Mouse (Mus musculus) CH12.LX (cell line): ENCODE results near the gene St3gal3.

Experiments
- CHD1 ChIP-seq: IDR thresholded peaks from 2 replicates; pipeline ENCODE4 v1.6.1; 2012; ENCODE audit warnings: low read depth, low read length, improper control_type of control experiment, inconsistent platforms
- CTCF ChIP-seq, 2 experiments: IDR thresholded peaks in 1 of 2; conservative IDR thresholded peaks in 1 of 2; 2 replicates each; pipeline ENCODE4 v1.5.1; 2011 to 2012; ENCODE audit warnings: low read depth in 2 of 2, low read length in 2 of 2, improper control_type of control experiment in 1 of 2, inconsistent platforms in 1 of 2, mild to moderate bottlenecking in 1 of 2, moderate library complexity in 1 of 2
- E2F4 ChIP-seq: IDR thresholded peaks from 2 replicates; pipeline ENCODE4 v1.6.1; 2011; ENCODE audit warnings: low read depth, low read length, improper control_type of control experiment; ENCODE audit not compliant: insufficient replicate concordance
- NELFE ChIP-seq: IDR thresholded peaks from 2 replicates; pipeline ENCODE4 v1.6.1; 2011; ENCODE audit warnings: low read depth, low read length, improper control_type of control experiment
- POLR2A ChIP-seq: IDR thresholded peaks from 2 replicates; pipeline ENCODE4 v1.6.1; 2011; ENCODE audit warnings: low read depth, mild to moderate bottlenecking, improper control_type of control experiment, low read length
- TCF12 ChIP-seq: IDR thresholded peaks from 2 replicates; pipeline ENCODE4 v1.6.1; 2014; ENCODE audit warnings: low read depth, mild to moderate bottlenecking, inconsistent platforms, low read length, improper control_type of control experiment
- USF1 ChIP-seq: IDR thresholded peaks from 2 replicates; pipeline ENCODE4 v1.6.1; 2014; ENCODE audit warnings: low read depth, mild to moderate bottlenecking, inconsistent platforms, low read length, improper control_type of control experiment
- ZKSCAN1 ChIP-seq: IDR thresholded peaks from 2 replicates; pipeline ENCODE4 v1.6.1; 2012; ENCODE audit warnings: low read depth, inconsistent platforms, low read length, improper control_type of control experiment, borderline replicate concordance

- TF ChIP-seq POLR2A = no peak
- no peak for TF ChIP-seq CTCF (conservative IDR thresholded peaks at IDR 0.05 in 1 of 2, IDR thresholded peaks at IDR 0.05 in 1 of 2; ENCODE audit: low read depth in 2 of 2, low read length in 2 of 2)
- TF ChIP-seq NELFE = no peak
- no peak for TF ChIP-seq USF1
- no peak for TF ChIP-seq ZKSCAN1
- TF ChIP-seq E2F4 = no peak
- no peak for TF ChIP-seq TCF12
- no peak for TF ChIP-seq CHD1
Measured at GRCm38 (mm10) chr4:117916386-117916785, 218.3 kb downstream of the St3gal3 start.
